Mouse (Mus musculus): ENCODE results near the gene Gapdhs. TPM values are rescaled to one million over a fixed set of nuclear protein-coding genes. Genes with fewer than 3 reads are reported as not detected.
"Not testable (repeated sequence)": the region's sequence is repeated elsewhere in the genome, so short reads cannot be mapped to it uniquely, and the experiment has no call there.

Gene Gapdhs
- polyA plus RNA-seq, 1 experiment from 2014 or later = 0.60 TPM

GRCm38 (mm10) chr7:30751086-30751669 lies 7.7 kb upstream of the Gapdhs start, which contains the start of gene Sbsn:
Gene Sbsn (plus strand): TSS chr7:30751471.
- 80% methylated on average over 5 of the region's 5 CpGs for WGBS

GRCm38 (mm10) chr7:30749824-30750606 lies 6.5 kb upstream of the Gapdhs start:
- no peaks in the 10 kb centered on the region for H3K9me3 ChIP-seq (ENCODE audit: control insufficient read depth, low read length)
- H3K4me3 ChIP-seq (ENCODE audit: low read depth, low read length) = no peak overlapping the region
- H3K4me2 ChIP-seq (replicated peaks; ENCODE audit: low read depth, low read length) = no peak overlapping the region
- H3K27ac ChIP-seq (ENCODE audit: low read depth, low read length) = no peak overlapping the region
- H3K4me1 ChIP-seq (replicated peaks; ENCODE audit: control insufficient read depth, insufficient read depth, low read length) = no peaks in the 10 kb centered on the region
- H3K36me3 ChIP-seq (ENCODE audit: control insufficient read depth, insufficient read depth, low read length) = 0 out of 2 replicates have a peak, but pooled peaks cover 3% of the 10 kb centered on the region
- no peak overlapping the region for H3K9ac ChIP-seq (ENCODE audit: low read depth, low read length)
- WGBS = 83% methylated on average over 13 of the region's 13 CpGs
- no peaks in the 10 kb centered on the region for H3K27me3 ChIP-seq (ENCODE audit: control insufficient read depth, insufficient read depth, low read length)
- no peak for ATAC-seq (ENCODE audit: low FRiP score)
- no peak for DNase-seq (ENCODE audit: low spot score)

More at GRCm38 (mm10) chr7:30751086-30751669, 7.7 kb upstream of the Gapdhs start, which contains the start of gene Sbsn:
- ATAC-seq (ENCODE audit: low FRiP score) (no peak), DNase-seq (ENCODE audit: low spot score) (no peak)
- H3K4me2 ChIP-seq (replicated peaks; ENCODE audit: low read depth, low read length) = no peak within 1 kb of the TSS
- no peaks in the 10 kb centered on the region for H3K9me3 ChIP-seq (ENCODE audit: control insufficient read depth, low read length)
- no peak within 1 kb of the TSS for H3K4me3 ChIP-seq (ENCODE audit: low read depth, low read length)
- no peaks in the 10 kb centered on the region for H3K27me3 ChIP-seq (ENCODE audit: control insufficient read depth, insufficient read depth, low read length)
- H3K9ac ChIP-seq (ENCODE audit: low read depth, low read length) = no peak within 1 kb of the TSS
- H3K4me1 ChIP-seq (replicated peaks; ENCODE audit: control insufficient read depth, insufficient read depth, low read length) = no peaks in the 10 kb centered on the region
- 0 out of 2 replicates have a peak, but pooled peaks cover 3% of the 10 kb centered on the region for H3K36me3 ChIP-seq (ENCODE audit: control insufficient read depth, insufficient read depth, low read length)
- no peak within 1 kb of the TSS for H3K27ac ChIP-seq (ENCODE audit: low read depth, low read length)

GRCm38 (mm10) chr7:30747525-30748204 lies 4.2 kb upstream of the Gapdhs start:
- Histone ChIP-seq H3K27ac (ENCODE audit: low read depth, low read length) (no peak overlapping the region), H3K9ac (ENCODE audit: low read depth, low read length) (no peak overlapping the region), H3K36me3 (ENCODE audit: control insufficient read depth, insufficient read depth, low read length) (no peaks in the 10 kb centered on the region), H3K4me1 (replicated peaks; ENCODE audit: control insufficient read depth, insufficient read depth, low read length) (no peaks in the 10 kb centered on the region), H3K4me3 (ENCODE audit: low read depth, low read length) (no peak overlapping the region), H3K27me3 (ENCODE audit: control insufficient read depth, insufficient read depth, low read length) (no peaks in the 10 kb centered on the region), H3K9me3 (ENCODE audit: control insufficient read depth, low read length) (no peaks in the 10 kb centered on the region), H3K4me2 (replicated peaks; ENCODE audit: low read depth, low read length) (no peak overlapping the region)
- 87% methylated on average over 7 of the region's 7 CpGs for WGBS
- no peak for ATAC-seq (ENCODE audit: low FRiP score)
- no peak for DNase-seq (ENCODE audit: low spot score)

GRCm38 (mm10) chr7:30744022-30744598 lies 629 bp upstream of the Gapdhs start:
- Histone ChIP-seq H3K27me3 (ENCODE audit: control insufficient read depth, insufficient read depth, low read length) (no peaks in the 10 kb centered on the region), H3K36me3 (ENCODE audit: control insufficient read depth, insufficient read depth, low read length) (no peaks in the 10 kb centered on the region), H3K4me2 (replicated peaks; ENCODE audit: low read depth, low read length) (no peak overlapping the region), H3K27ac (ENCODE audit: low read depth, low read length) (no peak overlapping the region), H3K4me3 (ENCODE audit: low read depth, low read length) (no peak overlapping the region), H3K9me3 (ENCODE audit: control insufficient read depth, low read length) (no peaks in the 10 kb centered on the region), H3K9ac (ENCODE audit: low read depth, low read length) (no peak overlapping the region), H3K4me1 (replicated peaks; ENCODE audit: control insufficient read depth, insufficient read depth, low read length) (no peaks in the 10 kb centered on the region)
- ATAC-seq (ENCODE audit: low FRiP score) (no peak), DNase-seq (ENCODE audit: low spot score) (no peak)
- WGBS = 47% methylated on average over 4 of the region's 4 CpGs

- not testable (repeated sequence) for H3K36me3 ChIP-seq (ENCODE audit: control insufficient read depth, insufficient read depth, low read length); H3K27ac ChIP-seq (ENCODE audit: low read depth, low read length); DNase-seq (ENCODE audit: low spot score); H3K4me3 ChIP-seq (ENCODE audit: low read depth, low read length); H3K4me1 ChIP-seq (replicated peaks; ENCODE audit: control insufficient read depth, insufficient read depth, low read length); H3K9me3 ChIP-seq (ENCODE audit: control insufficient read depth, low read length); H3K9ac ChIP-seq (ENCODE audit: low read depth, low read length); H3K4me2 ChIP-seq (replicated peaks; ENCODE audit: low read depth, low read length); ATAC-seq (ENCODE audit: low FRiP score); H3K27me3 ChIP-seq (ENCODE audit: control insufficient read depth, insufficient read depth, low read length)
- 88% methylated on average over 2 of the region's 2 CpGs for WGBS
Observed at GRCm38 (mm10) chr7:30742570-30742969, 911 bp downstream of the Gapdhs start.

GRCm38 (mm10) chr7:30736211-30736610 lies 7.3 kb downstream of the Gapdhs start:
- no peak for ATAC-seq (ENCODE audit: low FRiP score)
- no peaks in the 10 kb centered on the region for H3K9me3 ChIP-seq (ENCODE audit: control insufficient read depth, low read length)
- H3K4me3 ChIP-seq (ENCODE audit: low read depth, low read length) = no peak overlapping the region
- no peak overlapping the region for H3K4me2 ChIP-seq (replicated peaks; ENCODE audit: low read depth, low read length)
- H3K36me3 ChIP-seq (ENCODE audit: control insufficient read depth, insufficient read depth, low read length) = no peaks in the 10 kb centered on the region
- DNase-seq (ENCODE audit: low spot score) = no peak
- 91% methylated on average over 3 of the region's 3 CpGs for WGBS
- H3K9ac ChIP-seq (ENCODE audit: low read depth, low read length) = no peak overlapping the region
- no peaks in the 10 kb centered on the region for H3K27me3 ChIP-seq (ENCODE audit: control insufficient read depth, insufficient read depth, low read length)
- no peak overlapping the region for H3K27ac ChIP-seq (ENCODE audit: low read depth, low read length)
- H3K4me1 ChIP-seq (replicated peaks; ENCODE audit: control insufficient read depth, insufficient read depth, low read length) = no peaks in the 10 kb centered on the region

- Histone ChIP-seq H3K4me2 (replicated peaks; ENCODE audit: low read depth, low read length) (peak overlapping the region; percentile 63), H3K27ac (ENCODE audit: low read depth, low read length) (peak overlapping the region; percentile 83), H3K4me3 (ENCODE audit: low read depth, low read length) (peak overlapping the region; percentile 79), H3K9ac (ENCODE audit: low read depth, low read length) (peak overlapping the region; percentile 78)
- not testable (repeated sequence) for H3K36me3 ChIP-seq (ENCODE audit: control insufficient read depth, insufficient read depth, low read length); H3K4me1 ChIP-seq (replicated peaks; ENCODE audit: control insufficient read depth, insufficient read depth, low read length); H3K9me3 ChIP-seq (ENCODE audit: control insufficient read depth, low read length); ATAC-seq (ENCODE audit: low FRiP score); H3K27me3 ChIP-seq (ENCODE audit: control insufficient read depth, insufficient read depth, low read length)
- peak; percentile 32 for DNase-seq (ENCODE audit: low spot score)
- 24% methylated on average over 14 of the region's 22 CpGs for WGBS
Observed at GRCm38 (mm10) chr7:30730064-30730722, 13.3 kb downstream of the Gapdhs start.

- Histone ChIP-seq H3K4me1 (replicated peaks; ENCODE audit: control insufficient read depth, insufficient read depth, low read length) (peaks cover 6% of the 10 kb centered on the region), H3K9me3 (ENCODE audit: control insufficient read depth, low read length) (no peaks in the 10 kb centered on the region), H3K27ac (ENCODE audit: low read depth, low read length) (peak within 1 kb of the TSS; percentile 83), H3K36me3 (ENCODE audit: control insufficient read depth, insufficient read depth, low read length) (no peaks in the 10 kb centered on the region), H3K4me2 (replicated peaks; ENCODE audit: low read depth, low read length) (peak within 1 kb of the TSS; percentile 63), H3K4me3 (ENCODE audit: low read depth, low read length) (peak within 1 kb of the TSS; percentile 79), H3K27me3 (ENCODE audit: control insufficient read depth, insufficient read depth, low read length) (no peaks in the 10 kb centered on the region), H3K9ac (ENCODE audit: low read depth, low read length) (peak within 1 kb of the TSS; percentile 78)
- under 1% methylated on average over 60 of the region's 60 CpGs for WGBS
- DNase-seq (ENCODE audit: low spot score) = peak; percentile 97
- peak; percentile 98 for ATAC-seq (ENCODE audit: low FRiP score)
Observed at GRCm38 (mm10) chr7:30729396-30730063, 14.0 kb downstream of the Gapdhs start, which contains the start of gene Tmem147. Gene Tmem147 (minus strand): TSS chr7:30729540.
